Mouse (Mus musculus) urinary bladder, adult 2 months (tissue): ENCODE measurements around the gene Ube2c. TPM values are rescaled to one million over a fixed set of nuclear protein-coding genes. Genes with fewer than 3 reads are reported as not detected.
A peak's percentile ranks its signal among the peaks of the same experiment; 100 is the strongest.
"Not testable (repeated sequence)": the region's sequence is repeated elsewhere in the genome, so short reads cannot be mapped to it uniquely, and the experiment has no call there.

ENCODE experiments used
- DNase-seq: peaks from one replicate; pipeline ENCODE4 v3.0.0; 2022; ENCODE audit warnings: low spot score
- polyA plus RNA-seq: library from polyadenylated mRNA; depleted of rRNA; stranded (reverse); fragments of >200 nt; gene quantifications from 2 replicates; pipeline ENCODE4 v1.2.3, GENCODE M21; 2012

Gene Ube2c
- polyA plus RNA-seq, 1 experiment: 7.9 TPM

DNA sequence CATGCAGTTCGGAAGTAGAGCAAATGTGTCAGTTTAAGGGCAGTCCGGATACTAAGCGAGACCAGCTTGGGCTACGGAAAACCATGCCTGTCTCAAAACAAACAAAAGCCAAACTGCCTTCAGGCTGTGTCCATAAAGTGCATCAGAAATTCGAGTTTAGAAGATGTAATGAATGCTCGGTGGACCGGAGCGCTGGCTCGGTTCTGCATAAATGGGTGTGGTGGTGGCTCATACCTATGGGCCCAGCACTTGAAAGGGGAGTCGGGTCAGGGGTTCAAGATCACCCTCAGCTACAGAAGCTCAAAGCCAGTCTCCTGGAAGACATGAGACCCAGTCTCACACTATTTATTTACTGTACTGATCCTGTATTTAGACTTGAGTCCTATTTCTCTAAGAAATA, 18.1 kb downstream of the Ube2c start:
- DNase-seq: no peak

DNA sequence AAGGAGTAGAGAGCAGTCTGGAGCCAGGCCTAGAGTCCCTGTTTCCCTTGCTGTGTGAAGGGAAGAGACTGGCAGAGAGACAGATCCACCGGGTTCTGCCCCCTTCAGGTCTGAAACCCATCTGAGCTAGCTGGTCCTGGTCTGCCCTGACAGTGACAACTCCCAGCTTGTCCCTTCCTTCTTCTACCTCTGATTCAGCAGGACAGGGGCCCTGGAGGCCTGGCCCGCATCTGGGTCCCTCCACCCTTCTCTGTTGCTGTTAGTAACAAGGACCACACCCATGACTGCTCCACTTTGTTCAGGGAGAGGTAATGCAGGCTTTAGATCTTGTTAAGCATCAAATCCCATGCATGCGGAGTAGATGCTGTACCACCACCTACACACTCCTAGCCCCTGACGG, 18.7 kb downstream of the Ube2c start:
- no peak for DNase-seq

DNA sequence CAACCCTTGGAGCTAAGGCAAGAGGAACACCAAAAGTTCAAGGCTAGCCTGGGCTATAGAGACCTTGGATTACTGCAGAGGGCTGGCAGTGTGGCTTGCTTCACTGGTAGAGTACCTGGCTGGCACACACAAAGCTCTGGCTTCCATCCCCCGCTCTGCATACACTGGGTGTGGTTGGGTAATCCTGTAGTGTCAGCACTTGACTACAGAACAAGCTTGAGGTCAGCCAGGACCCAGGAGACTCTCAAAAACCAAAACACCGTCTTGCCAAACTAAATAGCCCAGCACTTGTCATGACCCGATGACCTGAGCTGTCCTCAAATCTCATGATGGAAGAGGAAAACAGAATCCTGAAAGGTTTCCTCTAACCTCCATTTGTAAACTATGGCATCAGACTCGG, 20.8 kb downstream of the Ube2c start:
- no peak for DNase-seq

- DNase-seq: no peak
Measured at GRCm38 (mm10) chr2:164791841-164792261, 22.2 kb downstream of the Ube2c start.

GRCm38 (mm10) chr2:164792400-164793190, 22.9 kb downstream of the Ube2c start:
- DNase-seq: no peak

GRCm38 (mm10) chr2:164793236-164793635, 23.5 kb downstream of the Ube2c start:
- no peak for DNase-seq

GRCm38 (mm10) chr2:164793772-164794171, 24.1 kb downstream of the Ube2c start:
- no peak for DNase-seq

- DNase-seq: no peak
Measured at GRCm38 (mm10) chr2:164794293-164794692, 24.6 kb downstream of the Ube2c start.

DNA sequence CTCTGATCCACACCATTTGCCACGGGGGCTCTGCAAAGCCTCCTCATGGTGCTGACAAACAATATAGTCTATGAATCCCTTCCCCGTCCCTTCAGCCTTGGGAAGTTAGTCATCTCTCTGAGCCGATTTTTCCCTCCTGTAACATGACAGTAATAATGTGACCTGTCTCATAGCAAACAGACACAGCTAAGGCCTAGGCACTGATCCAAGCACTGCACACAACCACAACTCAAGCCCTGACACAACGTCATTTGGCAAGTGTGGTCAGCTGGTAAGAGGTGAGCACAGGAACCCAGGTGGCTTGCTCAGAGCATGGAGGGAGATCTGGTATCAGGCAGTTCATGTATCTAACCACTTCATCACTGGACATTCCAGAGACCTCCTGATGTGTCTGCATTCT, 26.2 kb downstream of the Ube2c start:
- no peak for DNase-seq

- not testable (repeated sequence) for DNase-seq
Measured at GRCm38 (mm10) chr2:164798554-164798953, 28.9 kb downstream of the Ube2c start.

- no peak for DNase-seq
Measured at GRCm38 (mm10) chr2:164800252-164801004, 30.7 kb downstream of the Ube2c start.

DNA sequence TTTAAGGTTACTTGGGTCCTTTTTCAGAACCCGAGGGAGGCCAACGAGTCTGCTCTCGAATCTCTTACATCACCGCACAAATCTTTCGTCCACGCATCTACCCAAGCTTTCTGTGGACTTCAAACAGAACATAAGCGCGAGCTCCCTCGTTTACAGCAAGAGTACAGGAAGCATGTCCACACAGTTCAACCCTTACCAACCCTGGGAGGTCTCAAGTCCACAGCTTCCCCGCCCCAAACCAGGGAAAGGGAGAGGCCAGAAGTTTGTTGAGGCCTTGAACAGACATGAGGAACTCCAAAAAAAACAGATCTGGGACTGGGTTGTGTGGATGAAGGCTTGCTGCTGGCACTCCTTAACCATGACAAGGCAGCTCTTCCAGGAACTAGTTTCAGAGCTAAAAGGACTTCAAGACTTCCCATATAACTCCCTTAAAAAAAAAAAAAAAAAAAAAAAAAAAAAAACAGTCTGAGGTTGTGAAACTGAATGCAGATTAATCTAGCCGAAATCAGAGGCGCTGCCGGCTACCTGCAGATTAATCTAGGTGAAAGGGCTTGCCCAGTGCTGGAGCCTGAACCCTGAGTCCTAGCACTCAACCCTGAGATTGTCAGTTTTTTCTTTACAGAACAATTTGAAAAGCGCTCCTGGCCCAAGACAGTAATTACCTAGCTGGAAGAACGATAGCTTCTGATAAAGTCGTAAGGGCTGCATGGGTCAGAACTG, 33.7 kb downstream of the Ube2c start:
- DNase-seq: no peak

- DNase-seq: no peak
Measured at GRCm38 (mm10) chr2:164803921-164804313, 34.2 kb downstream of the Ube2c start.

DNA sequence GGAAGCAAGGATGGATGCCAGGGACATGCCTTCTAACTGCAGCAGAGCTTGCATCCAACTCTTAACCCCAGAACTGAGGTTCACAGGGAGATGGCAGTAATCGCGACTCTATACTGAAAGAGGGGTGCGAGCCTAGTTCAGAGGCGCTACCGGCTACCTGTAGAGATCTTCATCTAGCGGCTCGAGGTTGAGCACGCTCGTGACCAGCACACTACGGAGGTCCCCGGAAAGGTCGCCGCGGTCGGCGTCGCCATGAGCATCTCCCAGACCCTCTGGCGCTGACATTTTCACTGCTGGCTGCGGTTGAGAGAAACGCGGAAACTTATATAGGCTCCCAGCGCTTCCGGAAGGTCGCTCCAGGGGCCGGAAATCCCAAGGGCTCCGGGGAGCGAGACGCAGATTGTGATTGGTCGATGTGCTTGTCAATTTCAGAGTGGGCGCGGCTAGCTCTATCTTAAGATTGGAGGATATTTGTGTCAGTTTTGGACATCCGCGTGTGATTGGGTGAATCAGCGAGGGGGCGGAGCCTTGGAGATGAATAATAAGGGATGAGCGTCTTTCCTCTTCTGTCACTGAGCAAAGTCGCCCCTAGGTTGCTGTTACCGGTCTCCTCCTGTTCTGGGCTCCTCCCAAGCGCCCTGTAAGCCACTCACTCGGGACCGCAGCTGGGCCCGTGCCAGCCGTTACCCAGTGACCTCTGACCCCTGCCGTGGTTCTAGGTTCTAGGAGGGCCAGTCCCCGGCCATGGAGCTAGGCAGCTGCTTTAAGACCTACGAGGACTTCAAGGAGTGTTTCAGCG, 35.0 kb downstream of the Ube2c start, which contains the start of the genes Acot8 and Zswim3:
TSS of gene Acot8 (minus strand) at position 350 of the 799 bp plus-strand sequence.
TSS of gene Zswim3 (plus strand) at position 566 of the 799 bp plus-strand sequence.
- DNase-seq: peak; percentile 90

- DNase-seq: no peak
Measured at GRCm38 (mm10) chr2:164805332-164805718, 35.6 kb downstream of the Ube2c start.

- no peak for DNase-seq
Measured at GRCm38 (mm10) chr2:164806614-164807013, 36.9 kb downstream of the Ube2c start.

- no peak for DNase-seq
Measured at GRCm38 (mm10) chr2:164813557-164813956, 43.9 kb downstream of the Ube2c start.

DNA sequence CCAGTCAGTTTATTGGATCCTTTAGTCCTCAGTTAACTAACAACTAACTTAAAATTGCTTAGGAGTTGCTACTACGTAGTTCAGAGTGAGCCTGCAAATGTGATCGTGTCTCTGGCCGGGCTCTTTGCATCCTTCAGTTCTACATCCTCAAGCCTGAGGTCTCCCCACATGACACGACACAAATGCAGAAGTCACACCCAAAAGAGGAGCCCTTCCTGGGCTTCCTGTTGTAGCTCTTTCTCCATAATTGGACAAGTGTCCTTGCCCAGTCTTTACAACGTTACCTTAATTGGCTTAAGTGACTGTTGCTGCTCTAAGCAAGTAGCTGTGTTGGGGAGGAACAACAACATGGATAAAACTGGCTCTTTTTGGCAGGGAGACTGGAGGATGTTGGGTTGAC, 45.6 kb downstream of the Ube2c start:
- no peak for DNase-seq

DNA sequence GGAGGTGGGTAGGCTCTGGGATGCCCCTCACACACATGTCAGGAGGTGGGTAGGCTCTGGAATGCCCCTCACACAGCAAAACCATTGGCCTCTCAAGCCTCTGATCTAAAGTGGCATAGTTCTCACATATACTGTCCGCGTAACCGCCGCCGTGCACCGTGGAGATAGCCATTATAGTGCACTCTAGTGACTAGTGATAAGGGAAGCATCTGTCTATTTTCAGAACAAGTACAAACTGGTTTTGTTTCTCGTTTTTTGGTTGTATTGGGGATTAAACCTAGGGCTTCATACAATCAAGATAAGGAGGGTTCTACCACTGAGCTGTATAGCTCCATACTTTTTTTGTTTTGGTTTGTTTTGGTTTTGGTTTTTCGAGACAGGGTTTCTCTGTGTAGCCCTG, 46.1 kb downstream of the Ube2c start:
- no peak for DNase-seq

DNA sequence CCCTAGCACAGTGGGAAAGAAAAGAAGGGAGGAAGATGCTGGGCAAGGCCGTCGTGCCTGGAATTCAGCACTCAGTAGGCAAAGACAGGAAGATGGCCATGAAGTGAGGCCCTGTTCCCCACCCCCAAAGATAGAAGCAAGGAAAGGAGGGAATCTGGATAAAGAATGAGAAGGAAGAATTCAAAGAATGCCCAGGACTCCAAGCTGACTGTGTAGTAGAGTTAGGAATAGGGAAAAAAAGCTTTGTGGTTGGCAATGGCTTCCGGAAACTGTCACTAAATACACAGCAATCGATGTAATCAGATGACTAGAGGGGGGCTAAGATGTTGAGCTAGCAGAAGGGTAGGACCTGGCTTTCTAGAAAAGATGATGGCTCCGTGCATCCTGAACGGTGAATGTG, 47.5 kb downstream of the Ube2c start:
- no peak for DNase-seq

- no peak for DNase-seq
Measured at GRCm38 (mm10) chr2:164817703-164818102, 48.0 kb downstream of the Ube2c start.
